Mouse (Mus musculus) limb, embryonic 14.5 days (tissue): ENCODE data around the gene Saa3. TPM values are rescaled to one million over a fixed set of nuclear protein-coding genes. Genes with fewer than 3 reads are reported as not detected.
"Not testable (repeated sequence)": the region's sequence is repeated elsewhere in the genome, so short reads cannot be mapped to it uniquely, and the experiment has no call there.

Source experiments
- ATAC-seq: fragments of 200-750 bp; cut with Nextera tagmentation; 2 replicates; pipeline ENCODE4 v1.8.0; 2017; ENCODE audit warnings: low read depth, moderate number of reproducible peaks, moderate TSS enrichment; ENCODE audit not compliant: low FRiP score
- DNase-seq: peaks from one replicate; pipeline ENCODE4 v3.0.0-alpha.2; 2015; ENCODE audit warnings: low spot score
- H3K27ac ChIP-seq: fragments of 300-500 bp; sonication (generic); replicated peaks from 2 replicates; pipeline ENCODE4 v1.5.1; 2014; ENCODE audit warnings: low read depth, mild to moderate bottlenecking, low read length, moderate library complexity, mixed read lengths
- H3K27me3 ChIP-seq: fragments of 300-500 bp; sonication (generic); 2 replicates; pipeline ENCODE4 v1.6.1; 2014; ENCODE audit warnings: low read length, mixed read lengths; ENCODE audit not compliant: control insufficient read depth, insufficient read depth
- H3K36me3 ChIP-seq: fragments of 300-500 bp; sonication (generic); 2 replicates; pipeline ENCODE4 v1.6.1; 2014; ENCODE audit warnings: mild to moderate bottlenecking, low read length, moderate library complexity, mixed read lengths; ENCODE audit not compliant: control insufficient read depth, insufficient read depth
- H3K4me1 ChIP-seq: fragments of 300-500 bp; sonication (generic); 2 replicates; pipeline ENCODE4 v1.6.1; 2014; ENCODE audit warnings: antibody characterized with exemption, low read length, mixed read lengths; ENCODE audit not compliant: control insufficient read depth, insufficient read depth
- H3K4me2 ChIP-seq: fragments of 300-500 bp; sonication (generic); replicated peaks from 2 replicates; pipeline ENCODE4 v1.6.1; 2014; ENCODE audit warnings: low read depth, mild to moderate bottlenecking, low read length, moderate library complexity; ENCODE audit not compliant: severe bottlenecking
- H3K4me3 ChIP-seq: fragments of 300-500 bp; sonication (generic); replicated peaks from 2 replicates; pipeline ENCODE4 v1.5.1; 2014; ENCODE audit warnings: low read length
- H3K9ac ChIP-seq: fragments of 300-500 bp; sonication (generic); 2 replicates; pipeline ENCODE4 v1.6.1; 2014; ENCODE audit warnings: mild to moderate bottlenecking, low read depth, low read length, moderate library complexity; ENCODE audit not compliant: severe bottlenecking
- H3K9me3 ChIP-seq: fragments of 300-500 bp; sonication (generic); 2 replicates; pipeline ENCODE4 v1.6.1; 2016; ENCODE audit warnings: low read length; ENCODE audit not compliant: control insufficient read depth
- POLR2A ChIP-seq: fragments of 200-500 bp; IDR thresholded peaks from 2 replicates; pipeline ENCODE4 v1.8.0; 2012; ENCODE audit warnings: inconsistent platforms, mild to moderate bottlenecking, moderate library complexity, borderline replicate concordance; ENCODE audit not compliant: insufficient read depth, insufficient read length; ENCODE audit errors: extremely low read depth
- WGBS: fragments of 180-500 bp; shearing (Covaris S2); extraction: QIAGEN DNeasy Blood & Tissue Kit; methylation state at CpG from one replicate; pipeline ENCODE4 v1.1.7; 2014; 5-methylcytosine and 5-hydroxymethylcytosine counted together
- polyA plus RNA-seq, 2 experiments: library from polyadenylated mRNA; depleted of rRNA in 1 of 2; stranded (reverse) in 1 of 2; unstranded in 1 of 2; fragments of >200 nt; fragmentation: Nextera tagmentation in 1 of 2; extraction: Ambion mirVana in 1 of 2; gene quantifications; 2 replicates each; pipeline versions ENCODE4 v1.2.1 to v1.2.3; 2012 to 2014

Gene Saa3
- polyA plus RNA-seq, 2 experiments = 0.19 to 0.21 TPM

GRCm38 (mm10) chr7:46748459-46748858, 33.0 kb upstream of the Saa3 start:
- H3K4me1 ChIP-seq = no peaks in the 10 kb centered on the region

GRCm38 (mm10) chr7:46746381-46746780, 30.9 kb upstream of the Saa3 start:
- Histone ChIP-seq H3K36me3 (no peaks in the 10 kb centered on the region), H3K4me1 (no peaks in the 10 kb centered on the region), H3K27ac (no peak overlapping the region), H3K27me3 (no peaks in the 10 kb centered on the region), H3K4me3 (no peak overlapping the region), H3K9me3 (no peaks in the 10 kb centered on the region), H3K4me2 (no peak overlapping the region), H3K9ac (no peak overlapping the region)
- 51% methylated on average over 7 of the region's 7 CpGs for WGBS
- ATAC-seq = no peak
- no peak for TF ChIP-seq POLR2A
- no peak for DNase-seq

More at GRCm38 (mm10) chr7:46748459-46748858, 33.0 kb upstream of the Saa3 start:
- H3K27me3 ChIP-seq = no peaks in the 10 kb centered on the region
- DNase-seq (no peak), ATAC-seq (no peak)
- no peak overlapping the region for H3K4me2 ChIP-seq
- 60% methylated on average over 3 of the region's 3 CpGs for WGBS
- no peak overlapping the region for H3K4me3 ChIP-seq
- H3K27ac ChIP-seq = no peak overlapping the region
- H3K9ac ChIP-seq = no peak overlapping the region
- no peaks in the 10 kb centered on the region for H3K9me3 ChIP-seq
- TF ChIP-seq POLR2A = no peak
- H3K36me3 ChIP-seq = no peaks in the 10 kb centered on the region

- WGBS = 61% methylated on average over 3 of the region's 3 CpGs
- TF ChIP-seq POLR2A = no peak
These were observed 30.3 kb upstream of the Saa3 start for GRCm38 (mm10) chr7:46745816-46746215.

GRCm38 (mm10) chr7:46742880-46743279, 27.4 kb upstream of the Saa3 start, which contains the start of gene Saa1:
Saa1 (minus strand) TSS chr7:46742980.
- not testable (repeated sequence) for DNase-seq, H3K27me3 ChIP-seq, H3K36me3 ChIP-seq, H3K4me2 ChIP-seq, H3K9me3 ChIP-seq, H3K4me3 ChIP-seq, ATAC-seq, H3K4me1 ChIP-seq, H3K27ac ChIP-seq, H3K9ac ChIP-seq
- 67% methylated on average over 3 of the region's 3 CpGs for WGBS

More at GRCm38 (mm10) chr7:46745816-46746215, 30.3 kb upstream of the Saa3 start:
- H3K9ac ChIP-seq = no peak overlapping the region
- no peak overlapping the region for H3K4me3 ChIP-seq
- H3K4me2 ChIP-seq = no peak overlapping the region
- ATAC-seq (no peak), DNase-seq (no peak)
- H3K9me3 ChIP-seq = no peaks in the 10 kb centered on the region
- no peaks in the 10 kb centered on the region for H3K4me1 ChIP-seq
- H3K27me3 ChIP-seq = no peaks in the 10 kb centered on the region
- no peak overlapping the region for H3K27ac ChIP-seq
- no peaks in the 10 kb centered on the region for H3K36me3 ChIP-seq

GRCm38 (mm10) chr7:46740041-46740440, 24.5 kb upstream of the Saa3 start:
- WGBS = 77% methylated on average over 5 of the region's 5 CpGs
- not testable (repeated sequence) for H3K36me3 ChIP-seq, H3K27me3 ChIP-seq, H3K9ac ChIP-seq, H3K9me3 ChIP-seq, H3K27ac ChIP-seq, H3K4me1 ChIP-seq, DNase-seq, H3K4me3 ChIP-seq, ATAC-seq, H3K4me2 ChIP-seq

- Histone ChIP-seq H3K4me1 (no peaks in the 10 kb centered on the region), H3K4me3 (no peak overlapping the region), H3K27ac (no peak overlapping the region), H3K9me3 (no peaks in the 10 kb centered on the region), H3K27me3 (no peaks in the 10 kb centered on the region), H3K9ac (no peak overlapping the region), H3K36me3 (no peaks in the 10 kb centered on the region), H3K4me2 (no peak overlapping the region)
- DNase-seq (no peak), ATAC-seq (no peak)
- WGBS = 76% methylated on average over 12 of the region's 12 CpGs
- no peak for TF ChIP-seq POLR2A
These were observed 23.3 kb upstream of the Saa3 start for GRCm38 (mm10) chr7:46738561-46739460.
